Mouse (Mus musculus): ENCODE measurements around the gene Epdr1.

Gene Epdr1

DNA sequence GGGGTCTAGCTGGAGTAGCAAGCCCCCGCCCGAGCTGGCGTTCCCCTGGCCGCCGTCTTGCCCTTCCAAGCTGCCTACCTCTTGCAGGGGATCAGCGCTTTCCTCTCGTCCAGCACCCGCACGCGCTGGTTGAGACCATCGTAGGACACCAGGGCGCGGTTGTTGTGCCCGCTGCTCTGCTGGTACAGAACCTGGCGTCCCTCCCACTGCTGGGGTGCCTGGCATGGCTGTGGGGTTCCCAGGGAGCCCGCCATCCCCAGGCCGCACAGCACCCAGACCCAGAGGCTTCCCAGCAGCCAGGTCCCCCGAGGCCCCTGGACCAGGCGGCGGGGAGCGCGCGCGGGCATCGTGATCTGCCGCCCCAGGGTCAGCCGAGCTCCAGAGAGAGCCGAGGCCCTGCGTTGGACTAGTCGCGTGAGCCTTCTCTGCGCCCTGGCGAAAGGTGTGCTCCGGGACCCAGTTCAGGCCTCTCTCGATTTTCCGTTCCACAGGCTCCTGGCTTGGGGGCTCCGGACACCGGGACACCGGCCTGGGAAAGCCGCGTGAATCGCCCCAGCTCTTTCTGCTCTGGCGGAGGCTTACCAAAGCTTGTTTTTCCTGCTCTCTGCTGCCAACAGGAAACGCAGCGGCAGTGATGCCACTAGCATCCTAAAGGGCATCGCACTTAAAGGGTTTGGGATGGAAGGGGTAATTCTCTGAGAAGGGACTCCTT is at the start of gene Epdr1:
Gene Epdr1 (minus strand): TSS at position 712 of the 712 bp plus-strand sequence.
- peak; percentile 43 for DNase-seq (ENCODE audit: low read depth)

DNA sequence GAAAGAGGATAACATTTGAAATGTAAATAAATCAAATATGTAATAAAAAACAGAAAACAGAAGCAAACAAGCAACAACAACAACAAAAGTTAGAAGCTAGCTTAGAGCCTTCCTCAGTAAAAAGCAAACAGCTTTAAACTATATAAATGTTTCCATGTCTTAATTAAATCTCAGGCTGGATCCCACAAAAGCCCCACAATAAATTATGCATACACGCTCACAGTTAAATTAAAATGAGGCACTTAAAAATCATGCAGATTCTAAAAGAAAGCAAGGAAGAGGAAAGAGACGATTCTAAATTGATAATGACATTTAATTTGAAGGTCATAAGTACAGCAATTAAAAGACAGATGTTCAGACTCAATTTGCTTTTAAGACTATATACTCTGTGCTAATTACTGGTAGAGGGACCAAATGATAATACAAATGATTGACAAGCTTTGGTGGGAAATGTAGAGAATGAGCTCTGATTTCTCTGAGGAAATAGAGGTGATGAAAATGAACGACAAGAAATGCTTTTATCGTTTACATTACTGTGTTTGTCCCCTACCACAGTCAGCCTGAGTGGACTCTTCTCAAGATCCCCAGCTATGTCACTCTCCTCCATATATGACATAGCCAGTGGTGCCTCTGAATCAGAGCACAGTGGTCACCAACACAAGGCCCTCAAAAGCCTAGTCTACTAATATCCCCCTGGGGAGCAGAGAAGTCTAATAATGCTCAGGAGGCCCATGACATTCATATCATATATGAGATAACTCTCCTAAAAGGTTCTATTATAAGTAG is 48.8 kb upstream of the Epdr1 start:
- DNase-seq (ENCODE audit: low read depth) = no peak

DNA sequence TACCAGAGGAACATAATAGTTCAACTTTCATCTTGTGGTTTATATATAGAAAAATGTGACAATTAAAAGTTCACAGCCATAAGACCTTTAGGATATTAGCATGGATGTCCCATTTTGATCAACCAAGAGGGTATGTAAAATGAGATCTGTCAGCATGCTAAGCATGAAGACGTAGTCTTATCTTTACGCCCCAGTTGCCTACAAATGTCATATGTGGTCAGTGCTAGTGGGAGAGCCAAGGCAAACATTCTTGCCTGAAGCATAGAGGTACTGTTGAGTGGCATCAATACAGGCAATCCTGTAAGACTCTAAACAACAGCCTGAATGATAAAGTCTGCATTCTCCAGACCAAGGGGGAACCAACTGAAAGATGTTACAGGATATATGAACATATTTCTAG is 32.7 kb upstream of the Epdr1 start:
- DNase-seq (ENCODE audit: low read depth) = no peak

DNA sequence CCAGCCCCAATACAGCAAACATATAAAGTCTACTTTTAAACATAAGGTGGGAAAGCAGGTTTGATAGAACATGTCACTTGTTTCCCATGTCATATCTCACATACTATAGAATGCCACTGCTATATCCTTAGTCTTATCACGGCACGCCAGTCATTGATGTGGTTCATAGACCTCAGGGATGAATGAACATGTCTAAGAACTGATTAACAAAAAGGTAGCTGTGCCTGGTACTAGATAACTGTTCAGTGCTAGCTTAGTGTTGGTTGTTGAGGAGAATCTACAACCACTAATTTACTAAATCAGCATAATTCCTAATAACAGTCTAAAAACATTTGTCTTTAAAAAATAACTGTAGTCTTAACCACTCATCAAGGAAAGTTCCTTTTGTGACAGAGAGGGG is 30.1 kb upstream of the Epdr1 start:
- DNase-seq (ENCODE audit: low read depth) = no peak

DNA sequence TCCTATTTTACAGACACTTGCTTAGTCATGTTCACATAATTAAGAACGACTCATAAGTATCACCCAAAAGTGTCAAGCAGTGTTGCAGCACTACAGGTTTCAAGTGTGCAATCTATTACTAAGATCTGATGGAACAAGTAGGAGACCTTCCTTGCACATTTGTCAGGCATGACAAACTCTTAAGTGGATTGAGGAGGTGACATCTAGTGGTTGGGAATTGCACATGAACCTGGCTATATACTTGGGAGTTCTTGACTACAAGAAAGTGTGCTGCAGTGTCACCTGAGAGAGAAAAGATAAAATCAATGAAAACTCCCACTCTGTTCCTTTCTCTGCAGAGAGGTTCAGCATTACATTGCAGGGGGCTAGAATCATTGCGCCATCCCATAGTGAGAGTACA is 24.5 kb upstream of the Epdr1 start:
- no peak for DNase-seq (ENCODE audit: low read depth)

DNA sequence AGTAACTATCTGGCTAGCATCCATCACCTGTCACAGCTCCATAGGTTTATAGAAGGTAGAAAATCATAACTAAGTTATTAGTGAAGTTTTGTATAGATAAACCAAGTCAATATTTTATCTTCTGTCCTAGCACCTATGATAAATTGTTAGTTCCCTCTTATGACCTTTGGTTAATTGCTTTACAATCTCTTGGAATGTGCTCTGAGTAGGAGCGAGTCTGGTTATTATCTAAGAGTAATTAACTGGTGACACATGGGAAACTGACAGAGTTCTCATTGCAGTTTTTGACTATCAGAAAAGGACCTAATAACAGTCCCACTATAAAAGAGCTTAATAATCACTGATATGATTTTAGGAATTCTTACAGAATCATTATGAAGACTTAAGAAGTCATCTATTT is 23.8 kb upstream of the Epdr1 start:
- no peak for DNase-seq (ENCODE audit: low read depth)

DNA sequence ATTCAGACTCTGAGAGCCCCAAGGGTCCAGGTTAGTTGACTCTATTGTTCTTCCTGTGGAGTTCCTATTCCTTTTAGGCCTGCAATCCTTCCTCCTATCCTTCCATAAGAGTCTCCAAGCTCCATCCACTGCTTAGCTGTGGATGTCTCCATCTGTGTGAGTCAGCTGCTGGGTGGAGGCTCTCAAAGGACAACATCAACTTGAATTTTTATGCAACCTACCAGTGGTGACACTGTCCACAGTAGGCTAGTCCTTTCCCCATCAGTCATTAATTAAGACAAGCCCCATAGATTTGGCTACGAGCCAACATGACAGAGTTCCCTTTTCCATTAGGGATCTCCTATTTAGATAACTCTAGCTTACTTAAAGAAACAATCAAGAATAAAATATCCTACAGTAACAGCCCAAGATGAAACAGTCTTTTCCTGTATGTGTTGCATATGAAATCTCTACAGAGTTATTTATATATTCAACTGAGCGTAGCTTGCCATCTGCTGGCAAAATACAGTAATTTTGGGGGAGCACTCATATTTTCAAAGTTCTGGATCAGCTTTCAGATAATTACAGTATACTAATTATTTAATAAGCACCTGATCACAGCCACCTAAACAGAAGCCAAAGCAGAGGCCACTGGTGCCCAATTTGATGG is 20.6 kb upstream of the Epdr1 start:
- peak; percentile 6 for DNase-seq (ENCODE audit: low read depth)

DNA sequence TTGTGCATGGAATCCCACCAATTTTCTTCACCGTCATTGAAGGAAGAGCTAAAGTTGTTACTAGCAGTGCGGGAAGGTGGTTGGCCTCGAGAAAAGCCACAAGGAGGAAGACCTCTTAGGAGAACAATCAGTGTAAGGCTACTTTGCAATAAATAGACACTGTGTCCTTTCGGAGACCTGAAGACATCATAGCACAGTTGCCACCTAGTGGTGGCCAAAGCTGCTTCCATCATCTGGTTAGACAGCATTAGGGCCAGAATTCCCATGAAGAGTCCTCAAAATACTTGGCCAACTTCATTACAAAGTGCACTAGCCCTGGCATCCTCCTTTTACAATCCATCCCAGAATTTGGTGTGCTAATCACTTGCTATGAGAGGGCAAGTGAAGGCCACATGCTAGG is 16.4 kb upstream of the Epdr1 start:
- peak; percentile 8 for DNase-seq (ENCODE audit: low read depth)

DNA sequence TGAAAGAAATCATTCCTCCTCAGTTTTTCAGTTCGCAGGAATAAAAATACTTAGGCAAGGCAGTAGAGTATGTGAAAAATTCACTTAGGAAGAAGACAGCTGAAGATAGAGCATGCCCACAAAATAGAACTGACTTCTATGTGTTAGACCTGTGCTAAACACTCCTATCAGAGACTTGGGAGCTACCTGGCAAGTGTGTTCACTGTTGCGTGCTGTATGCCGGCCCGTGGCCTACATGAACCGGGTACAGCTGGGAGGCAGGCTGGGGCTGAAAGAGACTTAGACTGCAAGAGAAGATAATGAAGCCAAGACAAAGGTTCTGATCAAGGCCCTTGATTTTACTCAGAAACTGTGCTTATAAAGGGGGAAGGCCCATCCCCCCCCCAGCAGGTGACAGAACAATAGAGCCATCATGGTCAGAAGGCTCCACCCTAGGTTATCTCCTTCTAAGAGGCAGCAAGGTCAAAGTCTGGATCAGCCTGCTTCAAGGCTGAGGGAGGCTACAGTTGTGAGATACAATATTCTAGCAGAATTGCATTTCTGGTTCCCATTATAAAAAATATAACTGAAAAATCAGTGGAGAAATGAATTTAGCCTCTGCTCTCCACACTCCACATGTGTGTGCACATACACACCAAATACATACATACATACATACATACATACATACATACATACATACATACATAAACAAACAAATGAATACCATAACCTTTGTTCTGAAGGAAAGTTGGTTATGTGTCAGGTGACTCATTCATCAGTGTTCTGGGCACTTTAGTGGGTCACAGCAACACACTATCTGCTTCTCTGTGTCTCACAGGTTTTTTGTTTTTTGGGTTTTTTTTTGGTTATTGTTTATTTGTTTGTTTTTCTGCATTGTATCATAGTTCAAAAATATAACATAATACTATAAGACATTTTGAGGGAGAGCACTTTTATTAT is 11.3 kb upstream of the Epdr1 start:
- DNase-seq (ENCODE audit: low read depth) = no peak

DNA sequence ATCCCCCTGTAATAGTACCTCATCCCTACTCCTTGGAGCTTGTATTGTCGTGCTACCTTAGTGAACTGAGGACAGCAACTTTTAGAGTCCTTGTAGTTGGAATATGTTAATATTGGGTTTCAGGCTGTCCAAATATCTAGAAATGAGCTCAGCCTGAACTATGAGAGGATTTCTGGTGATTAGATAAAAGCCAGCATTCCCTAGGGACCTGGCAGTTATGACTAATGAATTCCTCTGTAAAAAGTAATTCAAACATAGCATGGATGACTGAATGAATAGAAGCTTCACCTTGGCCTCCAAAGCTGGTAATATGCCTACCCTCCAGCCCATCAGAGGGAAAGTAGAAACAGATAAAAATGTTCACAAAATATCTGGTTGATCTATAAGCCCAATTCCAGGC is 6.7 kb upstream of the Epdr1 start:
- no peak for DNase-seq (ENCODE audit: low read depth)

DNA sequence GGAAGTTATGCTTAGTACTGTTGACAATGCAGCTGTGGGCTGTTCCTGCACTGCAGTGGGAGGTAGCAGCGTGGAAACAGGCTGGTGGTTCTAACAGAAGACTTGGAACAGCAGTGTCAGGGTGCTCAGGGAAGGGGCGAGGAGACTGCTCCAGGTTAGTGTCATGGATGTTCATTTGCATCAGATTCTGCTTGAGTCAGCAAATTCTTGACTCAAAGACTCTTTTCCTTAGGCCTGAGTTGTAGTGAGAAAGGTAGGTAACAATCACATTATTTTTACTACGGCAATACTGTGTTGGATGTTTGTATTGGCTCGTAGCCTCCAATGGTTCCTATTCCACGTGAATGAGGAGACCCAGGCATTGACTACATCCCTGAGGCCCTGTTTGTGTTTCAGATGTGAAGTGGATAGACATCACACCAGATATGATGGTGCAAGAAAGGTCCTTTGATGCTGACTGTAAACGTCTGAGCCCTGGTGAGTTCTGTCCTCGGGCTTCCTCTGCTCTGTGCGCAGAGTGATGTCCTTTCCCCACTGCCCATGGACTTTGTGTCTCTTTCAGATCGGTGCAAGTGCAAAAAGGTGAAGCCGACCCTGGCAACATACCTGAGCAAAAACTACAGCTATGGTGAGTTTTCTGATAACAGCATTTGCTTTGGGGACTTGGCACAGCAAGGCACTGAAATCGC is 5.0 kb upstream of the Epdr1 start:
- DNase-seq (ENCODE audit: low read depth) = no peak

DNA sequence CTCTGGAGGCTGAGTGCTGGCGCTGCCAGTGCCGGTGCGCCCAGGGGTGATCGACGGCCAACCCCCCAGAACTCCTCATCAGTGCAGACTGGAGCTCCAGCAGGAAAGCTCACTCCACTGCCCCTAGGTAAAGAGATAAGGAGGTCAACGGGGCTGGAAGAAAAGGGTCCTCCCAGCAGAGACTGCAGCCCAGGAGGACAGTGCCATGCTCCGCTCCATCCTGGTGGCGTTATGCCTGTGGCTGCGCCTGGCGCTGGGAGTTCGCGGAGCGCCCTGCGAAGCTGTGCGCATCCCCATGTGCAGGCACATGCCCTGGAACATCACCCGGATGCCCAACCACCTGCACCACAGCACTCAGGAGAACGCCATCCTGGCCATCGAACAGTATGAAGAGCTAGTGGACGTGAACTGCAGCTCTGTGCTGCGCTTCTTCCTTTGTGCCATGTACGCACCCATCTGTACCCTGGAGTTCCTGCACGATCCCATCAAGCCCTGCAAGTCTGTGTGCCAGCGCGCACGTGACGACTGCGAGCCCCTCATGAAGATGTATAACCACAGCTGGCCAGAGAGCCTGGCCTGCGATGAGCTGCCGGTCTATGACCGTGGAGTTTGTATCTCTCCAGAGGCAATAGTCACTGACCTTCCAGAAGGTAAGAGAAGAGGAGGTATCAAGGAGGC is 3.6 kb upstream of the Epdr1 start:
- DNase-seq (ENCODE audit: low read depth) = no peak

DNA sequence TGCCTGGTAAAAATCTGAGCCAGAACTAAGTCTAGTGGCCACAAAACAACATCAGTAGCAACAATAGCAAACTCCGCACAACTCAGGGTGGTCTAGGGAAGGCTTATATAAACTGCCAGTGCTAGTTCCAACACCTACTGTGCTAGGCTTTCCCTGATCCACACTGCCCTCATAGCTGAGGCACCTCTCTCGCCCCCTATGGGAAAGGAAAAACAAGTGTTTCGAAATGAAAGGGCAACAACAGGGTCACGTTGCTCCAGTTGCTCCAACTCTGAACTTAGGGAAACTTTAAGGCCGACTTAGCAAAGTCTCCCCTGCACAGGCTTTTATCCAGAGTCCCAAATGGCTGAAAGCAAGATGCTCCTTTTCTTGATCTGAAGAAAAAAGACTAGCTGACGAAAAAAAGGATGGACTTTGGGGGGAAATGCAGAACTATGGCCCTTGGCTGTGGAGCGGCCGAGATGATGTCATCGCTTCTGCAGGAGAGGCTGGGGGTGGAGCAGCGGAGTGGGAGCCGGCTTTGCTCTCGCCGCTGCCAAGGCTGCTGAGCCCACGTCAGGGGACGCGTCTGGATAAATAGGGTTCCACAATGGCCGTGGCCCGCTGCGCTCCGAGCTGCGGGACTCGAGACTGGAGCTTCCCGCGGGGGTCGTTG is 3.0 kb upstream of the Epdr1 start, which contains the start of gene Sfrp4:
Gene Sfrp4 (plus strand): TSS at position 532 of the 655 bp plus-strand sequence.
- no peak for DNase-seq (ENCODE audit: low read depth)

DNA sequence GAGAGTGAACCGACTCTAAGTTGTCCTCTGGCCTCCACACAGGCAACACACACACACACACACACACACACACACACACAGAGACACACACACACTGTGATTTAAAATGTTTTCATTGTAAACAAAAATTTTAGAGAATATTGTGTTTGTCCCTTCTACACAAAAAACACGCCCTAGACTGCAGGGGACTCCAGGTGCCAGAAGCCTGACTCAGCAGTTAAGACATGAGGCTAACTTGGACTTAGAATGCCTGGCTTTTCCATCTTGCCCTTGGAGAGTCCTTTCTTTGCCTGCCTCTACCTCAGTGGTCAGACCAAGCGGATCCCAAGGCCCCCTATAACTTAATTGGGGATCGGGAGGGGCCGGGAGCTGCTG is 899 bp downstream of the Epdr1 start:
- DNase-seq (ENCODE audit: low read depth) = no peak

DNA sequence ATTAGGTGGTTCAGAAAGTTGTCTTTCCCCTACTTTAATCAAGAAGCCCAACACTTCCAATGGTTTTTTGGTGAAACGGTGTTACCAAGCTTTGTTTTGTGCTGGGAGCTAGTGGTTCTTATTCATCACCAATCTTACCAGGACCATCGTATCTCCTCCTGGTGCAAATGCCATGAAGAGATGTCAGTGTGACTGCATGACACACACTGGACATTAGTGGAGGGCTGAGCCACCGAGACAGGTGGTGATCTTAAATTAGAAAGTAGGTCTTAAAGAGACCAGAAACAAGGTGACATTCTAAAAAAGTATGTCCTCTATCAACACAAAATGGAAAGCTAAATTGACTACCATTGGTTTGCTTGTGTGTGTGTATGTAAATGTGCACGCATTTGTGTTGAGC is 1.6 kb downstream of the Epdr1 start:
- no peak for DNase-seq (ENCODE audit: low read depth)

DNA sequence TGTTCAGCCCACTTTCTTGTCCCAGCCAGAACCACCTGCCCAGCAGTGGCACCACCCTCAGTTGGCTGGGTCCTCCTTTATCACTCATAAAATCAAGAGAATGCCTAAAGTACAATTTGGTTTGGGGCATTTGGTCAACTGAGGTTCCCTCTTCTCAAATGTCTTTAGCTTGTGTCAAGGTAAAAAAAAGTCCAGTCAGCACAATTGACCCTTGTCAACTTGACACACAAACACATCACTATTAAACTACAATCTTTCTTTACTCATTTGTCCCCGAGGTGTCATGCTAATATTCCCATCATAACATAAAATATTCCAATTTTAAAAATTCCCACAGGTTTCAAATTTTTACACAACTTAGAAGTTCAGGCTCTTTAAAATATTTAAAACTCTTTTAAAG is 5.4 kb downstream of the Epdr1 start:
- no peak for DNase-seq (ENCODE audit: low read depth)

DNA sequence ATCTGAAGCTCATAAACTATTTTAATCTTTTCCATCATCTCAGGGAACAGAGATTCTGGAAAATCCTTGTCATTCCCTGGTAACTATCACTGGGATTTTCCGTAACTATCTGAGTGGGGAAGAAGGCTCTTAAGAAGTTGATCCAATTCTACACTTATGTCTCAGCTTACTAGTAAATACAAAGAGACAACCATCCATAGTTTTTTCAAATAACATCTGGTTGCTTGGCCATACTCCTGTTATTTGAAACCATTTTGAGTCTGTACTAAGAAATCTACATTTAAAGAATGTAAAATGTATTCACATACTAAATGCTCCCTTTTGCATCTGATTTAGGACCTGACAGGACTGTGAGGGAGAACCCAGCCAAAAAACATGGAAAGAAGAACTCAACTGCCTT is 6.3 kb downstream of the Epdr1 start:
- no peak for DNase-seq (ENCODE audit: low read depth)

DNA sequence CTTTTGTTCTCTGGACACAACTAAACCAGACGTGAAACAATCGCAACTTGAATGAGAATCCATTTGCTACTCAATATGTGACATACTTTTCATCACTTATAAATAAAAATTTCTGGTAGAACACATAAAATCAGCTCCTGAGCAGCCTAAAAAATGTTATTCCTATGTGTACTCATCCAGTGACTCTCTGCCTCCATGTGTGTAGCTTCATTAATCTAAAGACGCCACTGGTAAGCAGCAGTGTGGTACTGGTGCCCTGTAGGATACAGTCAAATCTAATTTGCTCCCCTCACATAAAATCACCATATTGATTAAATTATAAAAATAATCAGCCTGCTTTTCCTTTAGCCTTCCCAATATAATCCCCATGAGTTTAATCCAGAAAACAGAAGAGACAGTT is 6.8 kb downstream of the Epdr1 start:
- DNase-seq (ENCODE audit: low read depth) = no peak

DNA sequence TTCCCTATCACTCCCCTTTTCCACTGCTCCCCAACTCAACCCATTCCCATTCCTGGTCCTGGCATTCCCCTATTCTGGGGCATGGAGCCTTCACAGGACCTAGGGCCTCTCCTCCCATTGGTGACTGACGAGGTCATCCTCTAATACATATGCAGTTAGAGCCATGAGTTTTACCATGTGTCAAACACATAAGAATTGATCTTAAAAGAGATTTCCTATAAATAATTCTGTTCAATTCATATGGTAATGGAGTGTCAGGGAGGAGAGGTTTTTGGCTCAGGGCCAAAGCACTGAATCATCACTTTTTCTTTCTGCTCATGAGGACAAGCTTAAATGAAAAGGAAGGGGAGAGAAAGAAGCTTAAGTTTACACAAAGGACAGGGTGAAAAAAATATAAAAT is 7.4 kb downstream of the Epdr1 start:
- DNase-seq (ENCODE audit: low read depth) = no peak

DNA sequence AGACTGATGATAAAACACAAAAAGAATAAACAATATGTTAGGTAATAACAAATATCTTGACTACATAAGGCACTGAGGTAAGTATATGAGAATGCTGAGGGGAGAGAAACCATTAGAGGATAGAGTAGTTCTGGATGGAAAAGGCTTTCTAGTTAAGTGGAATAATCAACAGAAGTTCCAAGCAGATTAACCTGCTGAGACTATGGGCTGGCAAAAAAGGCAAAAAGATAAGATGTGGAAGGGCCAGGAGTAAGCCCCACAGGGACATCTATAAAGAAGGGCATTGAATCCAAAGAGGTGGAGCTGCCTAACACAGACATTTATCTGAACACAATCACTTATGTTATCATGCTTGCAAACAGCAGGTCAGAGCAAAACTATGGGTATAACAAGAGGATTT is 11.6 kb downstream of the Epdr1 start:
- no peak for DNase-seq (ENCODE audit: low read depth)
